Mouse (Mus musculus) embryo, embryonic 11.5 days (tissue): Measurements from ENCODE around the gene Mycl.
"Not testable (repeated sequence)": the region's sequence is repeated elsewhere in the genome, so short reads cannot be mapped to it uniquely, and the experiment has no call there.

Source experiments
- DNase-seq: peaks from one replicate; pipeline ENCODE4 v3.0.0-alpha.2; 2012; ENCODE audit warnings: low read depth, low spot score

Mycl gene

DNA sequence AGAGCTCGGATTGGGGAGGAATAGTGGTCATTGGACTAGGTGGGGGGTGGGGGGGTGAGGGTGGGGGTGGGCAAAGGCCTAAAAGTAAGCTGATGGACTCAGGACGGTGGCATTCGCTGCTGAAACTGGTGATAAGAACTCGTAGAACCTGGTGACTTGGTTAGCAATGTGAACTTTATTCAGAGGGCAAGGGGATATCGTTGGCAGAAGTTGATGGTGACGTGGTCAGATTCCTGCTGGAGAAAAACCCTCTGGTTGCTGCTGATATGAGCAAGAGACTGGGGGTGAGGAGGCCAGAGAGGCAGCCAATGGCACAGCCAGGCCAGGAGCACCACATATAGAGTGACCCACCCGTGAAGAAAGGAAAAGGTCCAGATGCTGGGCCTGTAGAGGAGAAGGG lies 14.2 kb upstream of the Mycl start:
- DNase-seq = no peak

DNA sequence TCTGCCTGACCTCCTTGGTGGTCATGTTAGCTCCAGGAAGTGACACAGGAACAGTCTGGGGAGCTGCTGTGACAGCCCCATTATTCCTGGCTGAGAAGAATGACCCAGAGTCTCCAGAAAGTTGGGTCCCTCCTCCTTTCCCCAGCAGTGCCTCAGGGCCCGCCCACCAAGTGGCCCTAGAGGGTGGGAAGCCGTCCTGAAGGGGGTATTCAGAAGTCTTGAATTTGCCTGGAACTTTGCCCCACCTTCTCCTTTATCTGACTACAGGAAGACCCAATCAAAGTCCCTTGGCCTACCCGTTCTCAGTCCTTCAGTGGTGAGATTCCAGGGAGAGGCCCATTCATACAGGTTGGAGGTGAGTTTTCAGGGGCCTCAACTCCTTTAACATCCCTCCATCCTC lies 13.5 kb upstream of the Mycl start:
- DNase-seq = no peak

DNA sequence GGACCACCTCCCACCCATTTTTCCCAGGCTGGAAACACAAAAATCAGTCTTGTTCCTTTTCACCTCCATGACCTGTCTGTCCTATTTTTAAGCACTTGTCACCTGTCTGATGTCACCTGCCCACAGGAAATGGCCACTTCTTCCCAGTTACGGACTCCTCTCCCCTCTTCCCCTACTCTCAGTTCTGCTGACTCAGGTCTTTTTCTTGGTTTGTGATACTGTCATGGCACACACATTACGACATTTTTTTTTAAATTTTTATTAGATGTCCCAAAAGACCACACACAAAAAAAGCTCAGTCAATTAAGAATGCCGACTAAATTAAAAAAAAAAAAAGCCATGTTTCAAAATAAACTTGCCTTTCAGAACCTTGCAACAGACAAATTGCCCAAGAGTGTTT lies 12.9 kb upstream of the Mycl start:
- no peak for DNase-seq

DNA sequence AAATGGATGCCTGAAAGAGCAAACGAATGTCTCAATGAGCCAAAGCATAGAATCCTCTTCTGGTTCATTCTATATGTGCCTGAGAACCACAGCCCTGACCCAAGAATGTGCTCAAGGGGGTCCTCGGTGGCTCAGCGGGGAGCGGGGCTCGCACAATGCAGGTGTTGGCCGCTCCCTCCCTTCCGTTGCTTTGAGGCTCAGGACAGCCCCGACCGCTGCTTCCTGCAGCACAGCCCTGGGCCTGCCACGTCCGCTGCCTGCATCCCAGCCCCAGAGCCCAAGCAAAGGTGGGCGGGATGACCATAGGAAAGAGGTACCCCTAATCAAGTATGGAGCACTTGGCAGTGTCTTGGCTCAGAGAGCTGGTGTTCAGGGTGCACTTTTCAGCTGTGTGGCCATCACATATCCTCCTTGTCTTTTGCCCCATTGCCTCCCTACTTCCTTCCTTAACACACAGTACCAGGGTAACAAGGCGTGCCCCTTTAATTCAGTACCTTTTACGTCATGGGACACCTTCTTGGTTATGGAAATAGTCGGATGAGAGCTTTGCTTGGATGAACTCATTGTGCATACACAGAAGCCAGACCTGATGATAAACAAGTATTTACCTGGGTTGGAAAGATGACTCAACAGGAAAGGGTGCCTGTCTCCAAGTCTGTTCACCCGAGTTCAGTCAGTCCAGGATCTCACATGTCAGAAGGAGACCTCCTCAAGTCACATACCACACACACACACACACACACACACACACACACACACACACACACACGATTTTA lies 11.8 kb upstream of the Mycl start:
- DNase-seq = no peak

DNA sequence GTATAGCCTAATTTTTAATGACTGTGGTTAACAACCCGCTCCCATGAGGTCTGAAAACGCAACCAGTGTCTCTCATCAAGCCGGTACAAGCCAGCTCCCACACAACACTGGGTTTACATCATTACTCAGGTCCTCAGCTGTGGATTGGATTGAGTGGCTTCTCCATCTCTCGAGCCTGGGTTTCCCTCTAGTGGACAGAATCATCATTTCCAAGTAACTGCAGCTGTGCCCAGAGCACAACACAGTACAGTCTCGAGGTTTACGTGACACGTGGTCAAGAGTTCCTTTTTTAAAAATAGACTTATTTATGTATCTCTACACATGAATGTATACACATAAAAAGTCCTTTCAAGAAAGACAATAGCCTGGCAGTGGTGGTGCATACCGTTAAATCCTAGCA lies 10.3 kb upstream of the Mycl start:
- DNase-seq = no peak

DNA sequence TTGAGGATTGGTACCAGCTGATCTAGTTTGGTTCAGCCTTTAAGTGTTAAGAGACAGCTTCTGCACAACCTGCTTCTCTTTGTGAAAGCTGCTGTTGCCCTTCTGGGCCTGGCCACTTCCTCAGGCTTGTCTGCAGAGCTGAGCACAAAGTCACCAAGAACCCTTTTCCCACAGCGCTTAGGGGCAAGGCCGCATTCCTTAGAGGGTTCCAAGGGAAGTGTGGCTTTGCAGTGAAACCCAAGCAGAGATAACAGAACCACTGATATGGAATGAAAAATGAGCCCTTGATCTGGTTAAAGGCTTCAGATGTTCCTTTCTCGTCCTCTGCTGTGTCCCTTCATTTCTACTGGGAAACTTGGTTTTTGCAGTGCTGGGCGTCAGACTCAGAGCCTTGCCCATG lies 8.0 kb upstream of the Mycl start:
- DNase-seq = no peak

DNA sequence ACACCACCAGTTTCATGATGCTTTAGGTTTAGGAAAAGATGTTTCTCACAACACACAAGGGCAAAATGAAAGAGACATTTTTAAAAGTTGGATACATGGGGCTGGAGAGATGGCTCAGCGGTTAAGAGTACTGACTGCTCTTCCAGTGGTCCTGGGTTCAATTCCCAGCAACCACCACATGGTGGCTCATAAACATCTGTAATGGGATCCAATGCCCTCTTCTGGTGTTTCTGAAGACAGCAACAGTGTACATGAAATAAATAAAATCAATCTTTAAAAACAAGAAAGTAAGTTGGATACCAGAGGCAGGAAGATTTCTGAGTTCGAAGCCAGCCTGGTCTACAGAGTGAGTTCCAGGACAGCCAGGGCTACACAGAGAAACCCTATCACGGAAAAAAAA lies 7.4 kb upstream of the Mycl start:
- not testable (repeated sequence) for DNase-seq

DNA sequence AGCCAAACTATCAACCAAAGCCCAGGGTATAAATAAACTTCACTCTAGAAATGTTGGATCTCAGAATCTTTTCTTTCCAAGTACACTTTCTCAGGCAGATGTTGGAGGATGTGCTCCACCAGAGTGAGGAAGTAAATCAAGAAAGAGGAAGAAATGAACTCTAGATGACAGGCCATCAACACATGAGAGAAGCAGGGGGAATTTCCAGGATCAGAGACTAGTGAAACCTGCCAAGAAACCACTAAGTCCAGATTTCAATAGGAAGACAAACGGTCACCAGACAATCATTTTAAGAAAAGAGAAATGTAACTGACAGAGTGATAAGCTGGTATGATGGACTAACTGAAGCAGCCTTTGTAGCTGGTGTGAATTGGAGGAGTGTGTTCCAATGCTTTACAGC lies 4.3 kb upstream of the Mycl start:
- no peak for DNase-seq

DNA sequence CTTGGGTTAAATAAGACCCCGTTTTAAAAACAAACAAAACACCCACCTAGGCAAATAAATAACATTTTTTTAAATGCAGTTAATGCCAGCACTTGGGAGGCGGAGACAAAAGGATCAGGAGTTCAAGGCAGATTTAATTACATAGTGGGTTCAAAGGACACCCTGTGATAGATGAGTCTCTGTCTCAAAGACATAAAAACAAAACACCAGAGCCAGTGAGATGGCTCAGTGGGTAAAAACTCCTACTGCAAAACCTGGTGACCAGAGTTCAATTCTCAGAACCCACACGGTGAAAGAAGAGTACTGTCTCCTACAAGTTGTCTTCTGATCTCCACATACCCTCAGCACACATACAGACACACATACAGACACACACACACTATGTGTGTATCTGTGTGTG lies 3.2 kb upstream of the Mycl start:
- DNase-seq = no peak

DNA sequence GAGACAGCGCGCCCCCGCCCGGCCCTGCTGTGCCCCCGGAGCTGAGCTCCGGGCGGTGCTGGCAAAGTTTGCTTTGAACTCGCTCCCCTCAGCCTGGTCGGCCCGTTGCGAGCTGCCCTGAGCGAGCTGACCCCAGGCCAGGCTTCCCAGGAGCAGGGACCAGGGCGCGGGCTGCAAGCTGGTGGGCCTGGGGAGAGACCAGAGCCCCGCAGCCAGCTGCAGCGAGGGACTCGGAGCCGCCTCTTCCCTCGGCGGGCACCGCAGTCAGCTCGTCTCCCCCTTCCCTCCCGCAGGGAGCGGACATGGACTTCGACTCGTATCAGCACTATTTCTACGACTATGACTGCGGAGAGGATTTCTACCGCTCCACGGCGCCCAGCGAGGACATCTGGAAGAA lies 767 bp downstream of the Mycl start:
- no peak for DNase-seq

DNA sequence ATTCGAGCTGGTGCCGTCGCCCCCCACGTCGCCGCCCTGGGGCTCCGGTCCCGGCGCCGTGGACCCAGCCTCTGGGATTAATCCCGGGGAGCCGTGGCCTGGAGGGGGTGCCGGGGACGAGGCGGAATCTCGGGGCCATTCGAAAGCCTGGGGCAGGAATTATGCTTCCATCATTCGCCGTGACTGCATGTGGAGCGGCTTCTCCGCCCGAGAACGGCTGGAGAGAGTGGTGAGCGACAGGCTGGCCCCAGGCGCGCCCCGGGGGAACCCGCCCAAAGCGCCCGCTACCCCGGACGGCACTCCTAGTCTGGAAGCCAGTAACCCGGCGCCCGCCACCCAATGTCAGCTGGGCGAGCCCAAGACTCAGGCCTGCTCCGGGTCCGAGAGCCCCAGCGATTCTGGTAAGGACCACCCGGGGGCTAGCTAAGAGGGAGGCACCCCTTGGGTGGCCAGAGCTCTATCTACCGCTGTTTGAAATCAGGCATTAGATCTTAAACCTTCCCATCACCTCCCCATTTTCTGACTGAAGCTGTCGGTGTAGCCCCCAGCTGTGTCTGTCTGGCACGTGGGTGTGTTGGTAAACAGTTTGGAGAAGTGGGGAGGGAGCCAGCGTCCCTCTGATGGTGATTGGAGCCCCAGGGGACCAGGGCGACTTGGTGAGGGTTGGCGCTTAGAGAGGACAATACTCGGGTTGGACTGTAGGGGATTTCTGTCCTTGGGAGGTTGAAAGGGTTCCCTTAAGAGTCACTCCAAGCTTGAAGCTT lies 1.3 kb downstream of the Mycl start:
- no peak for DNase-seq

DNA sequence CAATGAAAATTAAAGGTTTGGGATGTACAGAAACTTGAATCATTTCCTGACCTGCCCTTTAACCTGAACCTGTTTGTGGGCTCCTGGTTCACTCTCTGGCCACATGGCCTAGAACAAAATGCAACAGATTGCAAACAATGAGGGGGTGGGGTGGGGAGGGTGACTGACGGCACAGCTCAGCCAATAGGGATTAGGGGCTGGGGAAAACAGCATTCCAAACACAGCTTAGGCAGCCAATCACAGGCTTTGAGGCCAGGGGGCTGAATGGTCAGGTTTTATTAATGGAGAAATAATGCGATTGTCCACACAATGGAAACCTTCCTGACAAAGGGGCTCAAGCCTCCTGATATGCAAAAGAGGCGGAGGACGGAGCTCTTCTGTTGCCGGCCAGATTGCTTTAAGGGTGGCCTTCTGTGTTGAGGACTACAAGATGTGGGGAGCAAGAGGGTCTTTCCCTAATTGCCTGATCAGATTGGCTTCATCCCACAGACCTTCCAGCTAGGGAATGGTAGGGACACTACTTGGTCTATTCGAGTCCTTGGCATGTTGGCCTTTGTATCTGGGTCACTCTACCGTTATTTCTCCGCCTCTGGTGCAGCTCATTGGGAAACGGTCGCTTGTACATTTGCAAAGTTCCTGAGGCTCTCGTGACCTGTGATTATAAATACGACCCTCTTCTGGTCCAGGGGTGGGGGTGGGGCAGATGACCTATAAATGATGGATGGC lies 3.2 kb downstream of the Mycl start:
- DNase-seq = peak; percentile 75

DNA sequence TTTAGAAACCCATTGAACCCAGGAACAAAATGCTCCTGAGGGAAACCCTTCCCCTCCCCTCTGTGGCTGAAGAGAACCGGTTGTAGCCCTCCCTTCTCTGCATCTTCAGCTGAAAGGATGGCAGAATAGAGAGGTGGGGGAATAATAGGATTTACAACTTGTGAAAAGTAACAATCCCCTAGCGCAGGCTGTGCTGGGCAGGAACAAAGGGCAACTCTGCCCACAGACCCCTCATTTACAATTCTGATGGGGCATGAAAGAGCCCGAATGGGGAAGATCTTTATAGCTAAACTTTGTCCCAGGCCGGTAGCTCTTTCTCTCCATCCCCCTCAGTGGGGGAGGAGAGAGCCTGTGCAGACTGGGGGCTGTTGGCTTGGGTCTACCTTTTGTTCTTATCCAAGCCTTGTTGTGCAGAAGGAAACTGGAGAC lies 3.8 kb downstream of the Mycl start:
- DNase-seq = no peak

DNA sequence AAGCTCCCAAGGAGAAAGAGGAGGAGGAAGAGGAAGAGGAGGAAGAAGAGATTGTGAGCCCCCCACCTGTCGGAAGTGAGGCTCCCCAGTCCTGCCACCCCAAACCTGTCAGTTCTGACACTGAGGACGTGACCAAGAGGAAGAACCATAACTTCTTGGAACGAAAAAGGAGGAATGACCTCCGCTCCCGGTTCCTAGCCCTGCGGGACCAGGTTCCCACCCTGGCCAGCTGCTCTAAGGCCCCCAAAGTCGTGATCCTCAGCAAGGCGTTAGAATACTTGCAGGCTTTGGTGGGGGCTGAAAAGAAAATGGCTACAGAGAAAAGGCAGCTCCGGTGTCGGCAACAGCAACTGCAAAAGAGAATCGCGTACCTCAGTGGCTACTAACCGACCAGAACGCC lies 4.7 kb downstream of the Mycl start:
- no peak for DNase-seq

DNA sequence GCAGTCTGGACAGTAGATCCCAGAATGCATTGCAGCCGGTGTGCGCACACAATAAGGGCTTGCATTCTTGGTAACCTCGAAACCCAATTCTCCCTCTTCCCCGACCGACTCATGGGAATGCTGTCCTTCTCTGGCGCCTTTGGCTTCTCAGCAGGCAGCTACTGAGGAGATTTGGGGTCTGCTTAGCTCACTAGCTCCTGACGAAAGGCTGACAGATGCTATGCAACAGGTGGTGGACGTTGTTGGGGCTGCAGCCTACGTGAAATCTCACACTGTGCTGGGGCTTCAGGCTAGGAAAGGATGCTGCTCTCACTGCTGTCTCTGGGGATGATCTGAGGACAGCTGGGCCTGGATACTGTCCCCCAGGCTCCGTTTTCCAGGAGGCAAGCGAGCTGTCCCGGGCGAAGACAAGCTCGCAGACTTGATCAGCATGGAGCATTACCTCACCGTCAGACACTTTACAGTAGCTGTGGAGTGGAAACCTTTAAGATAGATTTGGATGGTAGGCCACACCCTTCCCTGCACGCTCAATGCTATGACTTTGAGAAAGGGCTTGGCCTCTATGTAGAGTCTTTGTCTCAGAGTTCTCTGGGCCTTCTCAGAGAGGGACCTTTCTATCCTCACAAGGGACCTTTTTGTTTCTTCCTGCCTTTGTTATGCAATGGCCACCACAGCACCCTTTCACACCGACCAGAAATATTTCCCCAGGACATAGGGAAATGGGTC lies 5.3 kb downstream of the Mycl start:
- DNase-seq = no peak

DNA sequence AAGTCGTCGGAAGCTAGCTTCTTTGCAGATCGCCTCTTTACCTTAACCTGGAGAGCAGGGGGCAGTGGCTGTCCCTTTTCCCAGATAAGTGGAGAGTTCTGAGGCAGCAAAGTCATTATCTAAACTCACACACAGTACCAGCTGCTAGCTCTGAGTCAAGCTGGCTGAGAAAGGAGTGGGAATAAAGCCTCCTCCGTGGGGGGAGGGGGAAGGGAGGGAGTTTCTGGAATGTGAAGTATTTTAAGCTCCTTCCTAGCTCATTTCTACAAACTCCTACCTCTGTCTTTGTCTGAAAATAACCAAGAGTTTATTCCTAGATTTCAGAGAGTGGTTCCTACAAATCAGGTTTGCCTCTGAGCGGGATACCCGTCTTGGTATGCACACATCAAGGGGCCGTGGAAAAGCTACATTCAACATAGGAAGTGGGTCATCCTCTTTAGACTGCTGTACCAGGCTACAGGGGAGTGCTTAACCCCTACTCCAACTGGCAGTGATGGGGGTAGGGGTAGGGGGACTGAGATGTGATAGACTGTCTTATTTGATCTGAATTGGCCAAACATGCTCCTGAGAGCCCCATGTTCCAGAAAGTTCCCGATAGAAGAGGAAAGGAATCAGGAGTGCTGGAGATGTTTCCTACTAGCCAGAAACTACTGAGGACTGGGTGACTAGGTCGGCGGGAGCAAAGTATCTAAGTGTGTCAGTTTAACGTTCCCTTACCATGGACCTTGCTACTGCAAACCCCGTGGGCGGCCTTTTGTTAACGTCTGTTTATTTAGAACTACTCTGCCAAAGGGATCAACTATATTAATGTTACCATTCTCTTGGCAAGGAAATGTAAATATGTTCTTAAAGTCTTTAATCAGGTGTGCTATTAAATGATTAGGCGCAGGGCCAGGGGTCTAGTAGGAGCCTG lies 9.9 kb downstream of the Mycl start:
- no peak for DNase-seq

DNA sequence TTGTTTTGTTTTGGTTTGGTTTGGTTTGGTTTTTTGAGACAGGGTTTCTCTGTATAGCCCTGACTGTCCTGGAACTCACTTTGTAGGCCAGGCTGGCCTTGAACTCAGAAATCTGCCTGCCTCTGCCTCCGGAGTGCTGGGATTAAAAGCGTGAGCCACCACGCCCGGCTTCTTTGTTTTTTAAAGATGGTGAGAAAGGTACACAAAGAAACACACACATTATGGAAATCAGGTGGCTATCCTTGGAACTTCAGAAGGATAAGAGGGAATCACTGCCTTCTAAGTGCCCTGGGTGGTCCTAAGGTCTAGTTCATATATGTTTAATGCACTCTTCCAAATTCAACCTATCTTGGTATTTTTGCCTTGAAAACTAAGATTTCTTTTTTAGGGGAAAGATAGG lies 17.0 kb downstream of the Mycl start:
- DNase-seq = not testable (repeated sequence)

DNA sequence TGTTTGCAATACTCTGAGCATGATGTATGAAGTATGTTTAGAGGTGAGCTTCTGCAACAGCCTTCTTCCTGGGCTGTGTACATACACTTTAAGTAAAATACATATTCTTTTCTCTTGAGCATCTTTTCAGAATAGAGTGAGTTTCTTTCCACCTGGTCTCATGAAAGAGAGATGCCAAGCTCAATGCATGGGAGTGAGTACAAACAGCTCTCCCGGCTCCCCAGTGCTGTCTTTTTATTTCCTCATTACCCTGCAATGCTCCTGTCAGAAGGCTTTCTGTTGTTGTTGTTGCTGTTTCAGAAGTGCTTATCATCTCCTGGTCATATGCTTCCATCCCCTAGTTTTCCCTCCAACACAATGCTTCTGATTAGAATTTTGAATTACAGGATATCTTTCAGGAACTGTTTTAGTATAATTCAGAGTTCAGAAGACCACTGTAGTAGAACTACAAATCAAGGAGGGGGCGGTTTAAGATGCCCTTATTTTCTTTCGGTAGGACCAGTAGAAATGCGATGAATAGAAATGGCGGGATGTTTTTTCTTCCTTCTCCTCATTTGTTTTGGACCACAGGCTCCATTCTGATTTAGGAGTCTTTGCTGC lies 18.0 kb downstream of the Mycl start:
- DNase-seq = no peak

DNA sequence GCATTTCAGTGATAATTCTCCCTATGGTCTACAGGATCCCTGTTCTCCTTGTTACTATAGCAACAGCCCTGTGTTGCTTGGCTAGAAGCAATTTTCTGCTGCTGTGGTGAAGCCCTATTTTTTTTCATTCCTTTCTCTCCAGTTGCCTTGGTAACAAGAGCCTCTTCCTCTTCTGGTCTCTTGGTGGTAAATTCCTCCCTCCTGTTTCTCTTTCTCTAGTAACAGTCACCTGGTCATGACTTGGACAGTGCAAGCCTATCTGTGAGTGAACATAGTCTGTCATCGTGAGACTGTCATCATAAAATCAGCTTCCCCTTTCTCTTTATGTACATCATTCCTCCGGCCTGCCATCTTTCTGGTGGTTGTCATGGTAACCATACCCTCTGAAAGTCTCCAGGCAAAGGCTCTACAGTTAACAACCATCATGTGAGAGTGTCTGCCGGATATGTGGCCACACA lies 18.5 kb downstream of the Mycl start:
- DNase-seq = no peak

DNA sequence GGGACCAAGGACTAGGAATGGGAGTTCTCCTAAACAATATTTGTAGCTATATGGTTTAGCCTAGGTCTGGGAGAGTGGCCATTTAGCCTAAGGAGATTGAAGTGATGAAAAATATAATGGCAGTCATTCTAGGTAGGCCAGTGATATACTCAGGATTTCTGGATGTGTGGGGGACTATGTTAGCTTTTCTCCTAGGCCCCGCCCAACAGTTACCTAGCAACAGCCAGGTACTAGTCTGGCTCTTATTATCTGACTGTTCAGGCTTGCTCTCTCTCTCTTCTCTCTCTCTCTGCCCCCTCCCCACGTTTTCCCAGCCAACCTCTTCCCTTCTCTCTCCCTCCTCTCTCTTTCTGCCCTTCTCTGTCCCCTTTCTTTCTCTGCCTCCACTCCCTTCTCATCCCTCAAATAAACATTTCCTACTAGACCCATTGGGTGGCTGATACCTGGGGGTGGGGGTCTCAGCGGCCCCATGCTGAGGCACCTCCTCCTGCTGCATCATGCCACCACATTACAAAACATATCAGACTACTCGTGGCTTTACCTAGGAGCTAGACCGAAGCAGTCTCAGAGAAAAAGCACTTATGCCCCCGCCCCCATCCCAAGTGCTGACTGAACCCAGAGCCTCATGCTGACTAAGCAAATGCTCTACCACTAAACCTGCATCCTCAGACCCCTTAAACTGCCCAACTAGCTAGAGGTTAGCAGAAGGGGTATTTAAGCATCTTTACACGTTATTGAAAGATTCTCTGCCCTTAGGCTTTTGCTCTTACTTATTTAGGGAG lies 19.2 kb downstream of the Mycl start:
- no peak for DNase-seq
